Mouse (Mus musculus): ENCODE measurements around the gene Slc22a17. TPM values are rescaled to one million over a fixed set of nuclear protein-coding genes. Genes with fewer than 3 reads are reported as not detected.

Gene Slc22a17
- polyA plus RNA-seq, 1 experiment from 2014 or later = 25.6 TPM

- 45% methylated on average over 3 of the region's 3 CpGs for WGBS
- Histone ChIP-seq H3K36me3 (ENCODE audit: control insufficient read depth, insufficient read depth, low read length) (no peaks in the 10 kb centered on the region), H3K4me3 (ENCODE audit: control insufficient read depth in 1 of 2, insufficient read depth in 1 of 2, low read depth in 1 of 2, low read length in 2 of 2) (no peak overlapping the region), H3K9ac (ENCODE audit: low read length) (no peak overlapping the region), H3K27ac (replicated peaks in 1 of 2; ENCODE audit: control insufficient read depth in 1 of 2, insufficient read depth in 1 of 2, low read depth in 2 of 2, low read length in 2 of 2) (no peak overlapping the region), H3K4me2 (ENCODE audit: low read length) (no peak overlapping the region), H3K9me3 (ENCODE audit: control insufficient read depth, low read length) (no peaks in the 10 kb centered on the region), H3K27me3 (ENCODE audit: control insufficient read depth, insufficient read depth, low read length) (no peaks in the 10 kb centered on the region), H3K4me1 (ENCODE audit: control insufficient read depth in 2 of 2, insufficient read depth in 2 of 2, low read length in 2 of 2) (peaks cover 2 to 5% of the 10 kb centered on the region in 2 experiments; a peak in 2 of 4 replicates)
- no peak for ATAC-seq (ENCODE audit: insufficient number of reproducible peaks, insufficient read depth, low FRiP score, low read depth)
Measured at GRCm38 (mm10) chr14:54866268-54866667, 46.7 kb downstream of the Slc22a17 start.

DNA sequence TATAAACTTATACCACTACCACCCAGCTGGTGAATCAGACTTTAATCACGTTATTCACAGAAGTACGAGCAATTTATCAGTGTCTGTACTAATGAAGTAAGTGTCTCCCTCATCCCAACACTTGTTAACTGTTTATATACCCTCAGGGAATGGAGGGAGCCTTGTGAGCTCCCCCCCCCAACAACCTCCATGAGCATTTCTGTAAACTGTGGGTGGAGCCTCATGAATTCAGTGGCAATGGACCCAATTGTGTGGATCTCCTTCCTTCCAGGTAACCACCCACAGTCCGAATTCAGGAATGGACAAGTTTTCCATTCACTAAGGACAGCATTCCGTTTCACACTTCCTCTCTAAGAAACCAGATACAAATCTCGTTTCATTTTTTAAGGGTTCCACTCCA lies 47.3 kb downstream of the Slc22a17 start:
- Histone ChIP-seq H3K27me3 (ENCODE audit: control insufficient read depth, insufficient read depth, low read length) (no peaks in the 10 kb centered on the region), H3K9ac (ENCODE audit: low read length) (no peak overlapping the region), H3K4me3 (ENCODE audit: control insufficient read depth in 1 of 2, insufficient read depth in 1 of 2, low read depth in 1 of 2, low read length in 2 of 2) (no peak overlapping the region), H3K9me3 (ENCODE audit: control insufficient read depth, low read length) (no peaks in the 10 kb centered on the region), H3K4me2 (ENCODE audit: low read length) (no peak overlapping the region), H3K27ac (replicated peaks in 1 of 2; ENCODE audit: control insufficient read depth in 1 of 2, insufficient read depth in 1 of 2, low read depth in 2 of 2, low read length in 2 of 2) (no peak overlapping the region), H3K4me1 (ENCODE audit: control insufficient read depth in 2 of 2, insufficient read depth in 2 of 2, low read length in 2 of 2) (peaks cover 2 to 5% of the 10 kb centered on the region in 2 experiments; a peak in 2 of 4 replicates), H3K36me3 (ENCODE audit: control insufficient read depth, insufficient read depth, low read length) (no peaks in the 10 kb centered on the region)
- ATAC-seq (ENCODE audit: insufficient number of reproducible peaks, insufficient read depth, low FRiP score, low read depth) = no peak
- 66% methylated on average over 5 of the region's 5 CpGs for WGBS

GRCm38 (mm10) chr14:54864313-54865036 lies 48.5 kb downstream of the Slc22a17 start:
- ATAC-seq (ENCODE audit: insufficient number of reproducible peaks, insufficient read depth, low FRiP score, low read depth) = no peak

DNA sequence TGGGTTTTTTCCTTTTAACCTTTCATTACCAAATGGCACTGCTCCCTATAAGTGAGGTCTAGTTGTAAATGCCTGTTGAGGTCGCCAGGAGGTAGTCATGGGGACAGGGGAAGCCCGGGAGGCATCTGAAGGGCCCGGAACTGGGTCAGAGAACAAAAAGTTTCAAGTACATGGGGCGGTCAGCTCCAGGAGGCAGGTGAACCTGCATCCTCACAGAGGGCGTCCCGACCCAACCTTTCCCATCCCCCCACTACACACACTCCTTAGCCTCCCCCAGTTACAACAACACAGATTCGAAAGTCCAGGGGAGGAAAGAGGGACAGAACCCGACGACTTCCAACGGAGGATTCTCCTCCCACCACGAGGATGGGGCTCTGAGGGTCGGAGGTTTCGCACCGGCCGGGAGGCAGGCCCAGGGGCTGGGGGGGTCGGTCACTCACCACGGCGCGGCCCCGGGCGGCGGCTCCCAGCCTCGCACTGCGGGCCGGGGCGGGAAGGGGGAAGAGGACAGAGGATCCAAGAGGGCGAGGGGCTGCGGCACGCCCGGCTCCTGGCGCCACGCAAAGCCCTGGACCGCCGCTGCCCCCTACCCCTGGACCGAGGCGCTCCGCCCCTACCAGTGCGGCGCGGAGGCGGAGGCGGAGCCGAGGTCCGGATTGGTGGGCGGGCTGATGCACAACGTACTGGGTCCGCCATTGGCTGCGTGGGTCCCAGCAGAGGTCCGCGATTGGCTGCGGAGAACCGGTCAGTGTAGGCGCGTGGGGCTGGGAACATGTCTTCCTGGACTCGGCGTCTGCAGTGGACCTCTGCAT lies 49.2 kb downstream of the Slc22a17 start:
- Histone ChIP-seq H3K27me3 (ENCODE audit: control insufficient read depth, insufficient read depth, low read length) (no peaks in the 10 kb centered on the region), H3K9me3 (ENCODE audit: control insufficient read depth, low read length) (no peaks in the 10 kb centered on the region), H3K4me3 (ENCODE audit: control insufficient read depth in 1 of 2, insufficient read depth in 1 of 2, low read depth in 1 of 2, low read length in 2 of 2) (peak overlapping the region; percentile 92 to 97), H3K4me2 (ENCODE audit: low read length) (peak overlapping the region; percentile 78), H3K9ac (ENCODE audit: low read length) (peak overlapping the region; percentile 95), H3K36me3 (ENCODE audit: control insufficient read depth, insufficient read depth, low read length) (no peaks in the 10 kb centered on the region), H3K27ac (replicated peaks in 1 of 2; ENCODE audit: control insufficient read depth in 1 of 2, insufficient read depth in 1 of 2, low read depth in 2 of 2, low read length in 2 of 2) (peak overlapping the region; percentile 62 to 64), H3K4me1 (ENCODE audit: control insufficient read depth in 2 of 2, insufficient read depth in 2 of 2, low read length in 2 of 2) (peaks cover 2 to 5% of the 10 kb centered on the region in 2 experiments; a peak in 2 of 4 replicates)
- peak; percentile 99 for ATAC-seq (ENCODE audit: insufficient number of reproducible peaks, insufficient read depth, low FRiP score, low read depth)
- WGBS = under 1% methylated on average over 56 of the region's 56 CpGs

More at GRCm38 (mm10) chr14:54864313-54865036, 48.5 kb downstream of the Slc22a17 start:
- Histone ChIP-seq H3K36me3 (ENCODE audit: control insufficient read depth, insufficient read depth, low read length) (no peaks in the 10 kb centered on the region), H3K9me3 (ENCODE audit: control insufficient read depth, low read length) (no peaks in the 10 kb centered on the region), H3K27me3 (ENCODE audit: control insufficient read depth, insufficient read depth, low read length) (no peaks in the 10 kb centered on the region), H3K27ac (replicated peaks in 1 of 2; ENCODE audit: control insufficient read depth in 1 of 2, insufficient read depth in 1 of 2, low read depth in 2 of 2, low read length in 2 of 2) (peak overlapping the region; percentile 34 to 62), H3K4me2 (ENCODE audit: low read length) (peak overlapping the region; percentile 78), H3K4me3 (ENCODE audit: control insufficient read depth in 1 of 2, insufficient read depth in 1 of 2, low read depth in 1 of 2, low read length in 2 of 2) (peak overlapping the region; percentile 92 to 97), H3K4me1 (ENCODE audit: control insufficient read depth in 2 of 2, insufficient read depth in 2 of 2, low read length in 2 of 2) (peaks cover 2 to 5% of the 10 kb centered on the region in 2 experiments; a peak in 2 of 4 replicates), H3K9ac (ENCODE audit: low read length) (peak overlapping the region; percentile 95)
- WGBS = 14% methylated on average over 21 of the region's 21 CpGs

GRCm38 (mm10) chr14:54860511-54860910 lies 52.4 kb downstream of the Slc22a17 start:
- ATAC-seq (ENCODE audit: insufficient number of reproducible peaks, insufficient read depth, low FRiP score, low read depth) = no peak
- 45% methylated on average over 2 of the region's 2 CpGs for WGBS

DNA sequence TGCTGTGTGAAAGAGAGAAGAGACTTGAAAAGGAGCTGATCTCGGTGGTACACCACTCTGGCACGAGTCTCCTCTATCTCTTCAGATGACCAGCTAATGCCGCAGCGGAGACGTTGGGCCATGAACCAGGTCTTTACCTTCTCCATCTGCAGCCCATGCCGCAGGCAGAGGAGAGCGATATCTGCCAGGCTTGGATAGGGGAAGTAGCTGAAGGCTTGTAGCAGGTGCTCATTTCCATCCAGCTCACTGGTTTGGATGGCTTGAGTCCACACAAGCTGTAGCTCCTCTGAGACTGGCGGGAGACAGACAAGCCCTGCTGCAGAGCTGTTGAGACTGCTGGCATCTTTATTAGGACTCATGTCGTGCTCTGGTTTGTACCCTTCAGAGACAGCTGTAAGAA lies 55.0 kb downstream of the Slc22a17 start:
- 85% methylated on average over 9 of the region's 9 CpGs for WGBS
- Histone ChIP-seq H3K27ac (replicated peaks in 1 of 2; ENCODE audit: control insufficient read depth in 1 of 2, insufficient read depth in 1 of 2, low read depth in 2 of 2, low read length in 2 of 2) (no peak overlapping the region), H3K9me3 (ENCODE audit: control insufficient read depth, low read length) (no peaks in the 10 kb centered on the region), H3K36me3 (ENCODE audit: control insufficient read depth, insufficient read depth, low read length) (peaks cover 32% of the 10 kb centered on the region), H3K4me3 (ENCODE audit: control insufficient read depth in 1 of 2, insufficient read depth in 1 of 2, low read depth in 1 of 2, low read length in 2 of 2) (no peak overlapping the region), H3K4me1 (ENCODE audit: control insufficient read depth in 2 of 2, insufficient read depth in 2 of 2, low read length in 2 of 2) (no peaks in the 10 kb centered on the region), H3K27me3 (ENCODE audit: control insufficient read depth, insufficient read depth, low read length) (no peaks in the 10 kb centered on the region), H3K4me2 (ENCODE audit: low read length) (no peak overlapping the region), H3K9ac (ENCODE audit: low read length) (no peak overlapping the region)
- no peak for ATAC-seq (ENCODE audit: insufficient number of reproducible peaks, insufficient read depth, low FRiP score, low read depth)

More at GRCm38 (mm10) chr14:54860511-54860910, 52.4 kb downstream of the Slc22a17 start:
- peaks cover 24% of the 10 kb centered on the region for H3K36me3 ChIP-seq (ENCODE audit: control insufficient read depth, insufficient read depth, low read length)
- no peaks in the 10 kb centered on the region for H3K9me3 ChIP-seq (ENCODE audit: control insufficient read depth, low read length)
- H3K4me2 ChIP-seq (ENCODE audit: low read length) = no peak overlapping the region
- peaks cover 2 to 5% of the 10 kb centered on the region in 2 experiments; a peak in 2 of 4 replicates for H3K4me1 ChIP-seq (ENCODE audit: control insufficient read depth in 2 of 2, insufficient read depth in 2 of 2, low read length in 2 of 2)
- no peak overlapping the region for H3K4me3 ChIP-seq (ENCODE audit: control insufficient read depth in 1 of 2, insufficient read depth in 1 of 2, low read depth in 1 of 2, low read length in 2 of 2)
- H3K27me3 ChIP-seq (ENCODE audit: control insufficient read depth, insufficient read depth, low read length) = no peaks in the 10 kb centered on the region
- H3K27ac ChIP-seq (replicated peaks in 1 of 2; ENCODE audit: control insufficient read depth in 1 of 2, insufficient read depth in 1 of 2, low read depth in 2 of 2, low read length in 2 of 2) = no peak overlapping the region
- no peak overlapping the region for H3K9ac ChIP-seq (ENCODE audit: low read length)

GRCm38 (mm10) chr14:54856703-54857102 lies 56.2 kb downstream of the Slc22a17 start:
- H3K4me2 ChIP-seq (ENCODE audit: low read length) = no peak overlapping the region
- peaks cover 32% of the 10 kb centered on the region for H3K36me3 ChIP-seq (ENCODE audit: control insufficient read depth, insufficient read depth, low read length)
- no peaks in the 10 kb centered on the region for H3K27me3 ChIP-seq (ENCODE audit: control insufficient read depth, insufficient read depth, low read length)
- ATAC-seq (ENCODE audit: insufficient number of reproducible peaks, insufficient read depth, low FRiP score, low read depth) = no peak
- H3K4me1 ChIP-seq (ENCODE audit: control insufficient read depth in 2 of 2, insufficient read depth in 2 of 2, low read length in 2 of 2) = no peaks in the 10 kb centered on the region
- H3K9ac ChIP-seq (ENCODE audit: low read length) = no peak overlapping the region
- H3K4me3 ChIP-seq (ENCODE audit: control insufficient read depth in 1 of 2, insufficient read depth in 1 of 2, low read depth in 1 of 2, low read length in 2 of 2) = no peak overlapping the region
- H3K9me3 ChIP-seq (ENCODE audit: control insufficient read depth, low read length) = no peaks in the 10 kb centered on the region
- WGBS = 76% methylated on average over 7 of the region's 7 CpGs
- H3K27ac ChIP-seq (replicated peaks in 1 of 2; ENCODE audit: control insufficient read depth in 1 of 2, insufficient read depth in 1 of 2, low read depth in 2 of 2, low read length in 2 of 2) = no peak overlapping the region

All from heart, embryonic 14.5 days (tissue).